In the genomic region with DNA sequence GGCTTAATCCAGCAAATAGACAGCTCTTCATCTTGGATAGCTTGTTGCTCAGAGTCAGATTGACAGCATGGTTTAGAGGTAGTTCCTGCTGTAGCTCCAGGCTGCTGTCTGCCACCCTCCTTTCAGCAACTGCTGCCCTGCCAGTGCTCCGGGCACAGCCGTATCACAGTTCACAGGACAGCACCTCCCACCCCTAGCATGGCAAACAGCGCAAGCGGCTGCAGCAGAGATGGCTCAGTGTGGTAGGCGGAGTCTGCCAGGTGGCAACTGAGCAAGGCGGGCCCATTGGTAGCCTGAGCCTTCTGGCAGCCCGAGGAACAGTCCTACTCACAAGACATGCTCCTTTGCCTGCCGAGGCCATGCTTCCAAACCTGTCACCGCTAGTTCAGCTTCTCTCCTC, we compare ENCODE assay signal across 8 mouse cellular contexts. TPM values are rescaled to one million over a fixed set of nuclear protein-coding genes. Genes with fewer than 3 reads are reported as not detected.
DNase-seq lines count a peak whose midpoint lies in the region; ATAC-seq lines count a peak whose summit lies in the region.

No protein-coding gene starts in this region.

- DNase-seq in ovary, postnatal 36 days (ENCODE audit: low spot score): peak; percentile 24
- no peak for DNase-seq in ovary, postnatal 10 days (ENCODE audit: low spot score)
- peak; percentile 10 for DNase-seq in c-Kit-positive CD71-positive TER-119-negative erythroid progenitor cells, embryonic 14.5 days (ENCODE audit: low read depth)
- peak; percentile 28 for DNase-seq in kidney, adult 11 months
- DNase-seq in spleen, adult 12 weeks (ENCODE audit: low spot score): no peak

- peaks cover 4% of the 10 kb centered on the region; the same call in 1 of the 2 replicates for H3K27me3 ChIP-seq in forebrain, embryonic 12.5 days
- no peaks in the 10 kb centered on the region for H3K27me3 ChIP-seq in stomach, embryonic 16.5 days (ENCODE audit: control insufficient read depth, insufficient read depth, low read length)

- no peaks in the 10 kb centered on the region for H3K36me3 ChIP-seq in forebrain, embryonic 12.5 days (replicated peaks)
- H3K36me3 ChIP-seq in stomach, embryonic 16.5 days (ENCODE audit: control insufficient read depth, insufficient read depth, low read length): no peaks in the 10 kb centered on the region

- H3K27ac ChIP-seq in forebrain, embryonic 12.5 days: no peak overlapping the region
- H3K27ac ChIP-seq in stomach, embryonic 16.5 days (ENCODE audit: low read length): no peak overlapping the region

- ATAC-seq in forebrain, embryonic 12.5 days (ENCODE audit: low FRiP score): peak; percentile 68; the same call in 1 of the 2 replicates
- ATAC-seq in megakaryocyte, adult 5-6 weeks (ENCODE audit: poor library complexity, severe bottlenecking): peak; percentile 60
- peak; percentile 78; the same call in 1 of the 2 replicates for ATAC-seq in stomach, embryonic 16.5 days (ENCODE audit: insufficient read depth, low FRiP score)

- no peaks in the 10 kb centered on the region for H3K9me3 ChIP-seq in forebrain, embryonic 12.5 days
- H3K9me3 ChIP-seq in stomach, embryonic 16.5 days (replicated peaks; ENCODE audit: control insufficient read depth, low read length): no peaks in the 10 kb centered on the region

- peak overlapping the region; percentile 28 for H3K4me3 ChIP-seq in forebrain, embryonic 12.5 days (replicated peaks)
- peak overlapping the region; percentile 32 for H3K4me3 ChIP-seq in stomach, embryonic 16.5 days (replicated peaks; ENCODE audit: low read length)

- peak overlapping the region; percentile 55 for H3K4me2 ChIP-seq in forebrain, embryonic 12.5 days
- peak overlapping the region; percentile 51 for H3K4me2 ChIP-seq in stomach, embryonic 16.5 days (ENCODE audit: low read depth, low read length)

- no peak overlapping the region for H3K9ac ChIP-seq in forebrain, embryonic 12.5 days
- H3K9ac ChIP-seq in stomach, embryonic 16.5 days (ENCODE audit: low read length): peak overlapping the region; percentile 43; the same call in 1 of the 2 replicates

- peaks cover 9% of the 10 kb centered on the region; the same call in 1 of the 2 replicates for H3K4me1 ChIP-seq in forebrain, embryonic 12.5 days
- H3K4me1 ChIP-seq in stomach, embryonic 16.5 days (ENCODE audit: control insufficient read depth, insufficient read depth, low read length): peaks cover 2% of the 10 kb centered on the region; the same call in 1 of the 2 replicates

- WGBS in forebrain, embryonic 12.5 days: 5% methylated on average over 9 of the region's 9 CpGs
- WGBS in stomach, embryonic 16.5 days: 4% methylated on average over 9 of the region's 9 CpGs

RNA-seq across cellular contexts. Expression of a gene that starts 27.8 kb away (rescaled TPM):
- 167 and 176 TPM in 2 replicates for polyA plus RNA-seq in forebrain, embryonic 12.5 days (2016; fragmentation: Nextera tagmentation; extraction: Ambion mirVana)
- total RNA-seq in megakaryocyte, adult 5-6 weeks (2015): 80.2 and 81.2 TPM in 2 replicates
- total RNA-seq in megakaryocyte, adult 5-6 weeks (2017): 69.6 and 77.8 TPM in 2 replicates
- polyA plus RNA-seq in stomach, embryonic 16.5 days (2015; fragmentation: Nextera tagmentation; extraction: Ambion mirVana): 186 and 188 TPM in 2 replicates

Comparison
In these comparisons a context has a peak if more than half of its experiments do, and no peak if none do; other contexts are left out.
1. DNase-seq: peak in ovary, postnatal 36 days (single experiment), c-Kit-positive CD71-positive TER-119-negative erythroid progenitor cells, embryonic 14.5 days (single experiment) and kidney, adult 11 months (single experiment); none in ovary, postnatal 10 days (single experiment) and spleen, adult 12 weeks (single experiment).
2. Peak in every context shown above with its lines, with median percentiles within 50 percentile points of each other: ATAC-seq.